Mouse (Mus musculus) gastrocnemius, adult 18-20 months (tissue): ENCODE data around the gene Erap1. TPM values are rescaled to one million over a fixed set of nuclear protein-coding genes. Genes with fewer than 3 reads are reported as not detected.
"Not testable (repeated sequence)": the region's sequence is repeated elsewhere in the genome, so short reads cannot be mapped to it uniquely, and the experiment has no call there.

Experiments
- DNase-seq: peaks from one replicate; pipeline ENCODE4 v3.0.0; 2021; ENCODE audit warnings: low spot score
- long read RNA-seq, 2 experiments: library from polyadenylated mRNA; stranded (forward); transcript quantifications; one replicate each; pipeline ENCODE4 v2.0.0; 2021
- total RNA-seq, 2 experiments: library from RNA; stranded (reverse); gene quantifications; 2 replicates each; pipeline ENCODE4 v1.2.3; 2021

Erap1 gene
- total RNA-seq: 10 to 100 TPM; 20.5 to 30.9 TPM
- long read RNA-seq, experiment 1, full-length matches to known transcripts: 19 of 26 reads
- long read RNA-seq, experiment 1, partial matches to known transcripts: 6 of 26 reads
- long read RNA-seq, experiment 1, other reads (novel, unspliced or antisense): 1 of 26 reads
- long read RNA-seq, experiment 2, full-length matches to known transcripts: 6 of 11 reads
- long read RNA-seq, experiment 2, partial matches to known transcripts: 4 of 11 reads
- long read RNA-seq, experiment 2, other reads (novel, unspliced or antisense): 1 of 11 reads

GRCm38 (mm10) chr13:74638793-74639711, at the start of gene Erap1:
Gene Erap1, plus strand, starts transcription at chr13:74639568.
- DNase-seq: peak; percentile 34

DNA sequence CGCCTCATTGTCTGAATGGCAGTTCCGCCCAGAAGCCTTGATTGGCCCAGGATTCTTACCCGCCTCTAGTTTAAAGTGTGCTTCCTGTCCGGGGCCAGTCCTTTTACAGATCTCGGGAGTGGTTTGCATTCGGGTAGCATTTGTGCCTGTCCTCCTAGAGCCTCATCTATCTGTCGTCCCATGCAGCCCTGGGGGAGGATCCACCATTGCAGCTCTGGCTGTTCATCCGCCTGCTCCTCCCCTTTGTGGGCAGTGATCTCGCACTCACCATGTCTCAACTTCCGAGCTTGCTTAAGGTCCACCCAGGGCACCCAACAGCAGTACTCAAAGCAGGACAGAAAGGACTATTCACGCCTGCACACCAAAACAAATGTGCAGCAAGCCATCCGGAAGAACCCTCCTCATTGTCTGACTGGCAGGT, 48.0 kb upstream of the Erap1 start:
- peak; percentile 1 for DNase-seq

GRCm38 (mm10) chr13:74591828-74592227, 47.5 kb upstream of the Erap1 start:
- not testable (repeated sequence) for DNase-seq

DNA sequence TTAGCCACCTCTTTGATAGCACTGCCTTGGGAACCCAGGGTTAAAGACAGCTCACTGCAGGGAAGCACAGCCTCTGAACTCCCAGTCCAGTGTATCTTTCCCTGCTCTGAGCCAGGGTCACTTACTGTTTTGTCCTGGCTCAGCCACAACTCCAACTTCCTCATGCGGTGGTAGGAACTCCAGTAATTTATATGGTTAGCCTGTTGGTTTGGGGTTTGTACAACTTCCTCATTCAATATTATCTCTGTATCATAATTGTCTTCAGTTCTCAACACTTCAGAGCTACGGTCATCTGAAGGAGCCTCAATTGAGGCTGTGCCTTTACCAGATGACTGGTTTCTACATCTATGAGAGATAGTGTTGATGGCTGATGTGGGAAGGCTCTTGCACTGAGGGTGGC, 42.3 kb upstream of the Erap1 start:
- not testable (repeated sequence) for DNase-seq

- not testable (repeated sequence) for DNase-seq
Measured at GRCm38 (mm10) chr13:74601776-74602175, 37.6 kb upstream of the Erap1 start.

DNA sequence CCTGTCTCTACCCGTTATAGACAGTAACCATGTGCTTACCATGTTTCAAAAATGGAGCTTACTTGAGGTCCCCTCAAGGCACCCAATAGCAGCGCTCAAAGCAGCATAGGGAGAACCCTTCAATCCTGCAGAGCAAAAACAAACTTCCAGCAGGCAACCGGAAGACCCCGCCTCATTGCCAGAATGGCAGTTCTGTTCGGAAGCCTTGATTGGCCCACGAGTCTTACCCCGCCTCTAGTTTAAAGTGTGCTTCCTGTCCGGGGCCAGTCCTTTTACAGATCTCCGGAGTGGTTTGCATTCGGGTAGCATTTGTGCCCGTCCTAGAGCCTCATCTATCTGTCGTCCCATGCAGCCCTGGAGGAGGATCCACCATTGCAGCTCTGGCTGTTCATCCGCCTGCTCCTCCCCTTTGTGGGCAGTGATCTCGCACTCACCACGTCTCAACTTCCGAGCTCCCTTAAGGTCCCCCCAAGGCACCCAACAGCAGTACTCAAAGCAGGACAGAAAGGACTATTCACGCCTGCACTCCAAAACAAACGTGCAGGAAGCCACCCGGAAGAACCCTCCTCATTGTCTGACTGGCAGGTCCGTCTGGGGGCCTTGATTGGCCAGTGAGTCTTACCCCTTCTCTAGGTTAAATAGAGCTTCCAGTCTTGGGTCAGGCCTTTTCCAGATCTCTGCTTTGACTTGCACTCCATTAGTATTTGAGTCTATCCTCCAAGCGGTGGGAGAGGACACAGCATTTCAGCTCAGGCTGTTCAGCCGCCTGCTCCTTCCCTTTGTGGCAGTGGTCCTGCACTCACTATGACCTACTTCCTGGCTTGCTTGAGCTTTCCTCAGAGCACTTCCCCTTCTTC, 22.0 kb upstream of the Erap1 start:
- peak; percentile 79 for DNase-seq

GRCm38 (mm10) chr13:74632327-74632726, 7.0 kb upstream of the Erap1 start:
- no peak for DNase-seq

- DNase-seq: no peak
Measured at GRCm38 (mm10) chr13:74632857-74633256, 6.5 kb upstream of the Erap1 start.

DNA sequence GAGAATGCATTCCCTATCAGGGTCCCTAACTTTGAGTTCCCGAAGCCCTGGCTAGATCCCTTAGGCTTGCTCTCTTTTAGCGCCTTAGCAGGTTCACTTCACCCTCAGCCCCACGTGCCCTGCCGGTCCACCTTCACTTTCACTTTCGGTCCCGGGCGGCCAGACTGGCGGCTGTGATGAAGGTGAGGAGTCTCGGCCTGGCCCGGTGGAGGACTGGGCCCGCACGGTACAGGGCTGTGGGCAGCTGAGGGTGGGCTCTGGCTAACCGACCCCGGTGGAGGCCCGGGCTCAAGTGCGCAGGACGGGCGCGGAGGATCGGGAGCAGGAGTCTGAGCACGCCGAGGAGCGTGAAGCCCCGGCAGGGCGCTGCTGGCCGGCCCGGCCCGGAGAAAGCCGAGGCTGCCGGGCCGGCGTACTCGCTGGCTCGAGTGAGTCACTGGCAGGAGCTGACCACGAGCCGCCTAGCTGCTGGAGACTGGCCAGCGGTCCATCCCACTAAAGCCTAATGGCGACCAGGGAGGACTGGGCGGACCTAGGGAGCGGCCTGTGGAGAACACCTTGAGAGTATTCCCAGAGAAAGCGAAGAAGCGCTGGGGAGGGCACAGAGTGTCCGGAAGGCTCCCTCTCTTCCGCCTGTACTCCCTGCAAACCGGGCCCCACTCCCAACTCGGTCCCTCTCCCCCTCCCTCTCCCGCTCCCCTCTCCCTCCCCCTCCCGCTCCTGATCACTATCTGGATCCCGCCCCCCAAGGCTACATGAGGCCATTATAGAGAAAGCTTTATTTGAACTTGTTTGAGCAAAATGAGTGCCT, 549 bp downstream of the Erap1 start:
- DNase-seq: peak; percentile 87

DNA sequence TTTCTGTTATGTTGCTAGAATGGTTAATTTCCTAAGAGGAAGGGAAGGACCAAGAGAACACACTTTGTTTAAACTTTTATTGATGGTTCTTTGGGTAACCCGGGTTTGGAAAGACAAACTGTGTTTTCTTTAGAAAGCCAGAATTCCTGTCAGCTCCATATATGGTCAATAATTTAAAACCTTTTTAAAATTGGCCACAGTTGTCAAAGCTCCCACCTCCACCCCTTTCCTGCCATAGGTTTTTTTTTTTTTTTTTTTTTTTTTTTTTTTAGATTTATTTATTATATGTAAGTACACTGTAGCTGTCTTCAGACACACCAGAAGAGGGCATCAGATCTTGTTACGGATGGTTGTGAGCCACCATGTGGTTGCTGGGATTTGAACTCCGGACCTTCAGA, 1.2 kb downstream of the Erap1 start:
- DNase-seq: not testable (repeated sequence)

- no peak for DNase-seq
Measured at GRCm38 (mm10) chr13:74695497-74696193, 56.3 kb downstream of the Erap1 start.

- no peak for DNase-seq
Measured at GRCm38 (mm10) chr13:74696225-74696624, 56.9 kb downstream of the Erap1 start.

DNA sequence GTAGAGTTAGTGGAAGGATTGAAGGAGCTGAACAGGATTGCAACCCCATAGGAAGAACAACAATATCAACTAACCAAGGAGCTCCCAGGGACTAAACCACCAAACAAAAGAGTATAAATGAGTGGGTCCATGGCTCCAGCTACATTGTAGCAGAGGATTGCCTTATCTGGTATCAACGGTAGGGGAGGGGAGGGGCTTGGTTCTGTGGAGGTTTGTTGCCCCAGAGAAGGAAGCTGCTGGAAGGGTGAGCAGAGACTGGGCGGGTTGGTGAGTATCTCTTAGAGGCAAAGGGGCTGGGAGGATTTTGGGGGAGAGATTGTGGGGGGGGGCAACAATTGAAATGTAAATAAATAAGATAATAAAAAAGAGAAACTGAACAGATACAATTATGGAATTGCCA, 79.6 kb downstream of the Erap1 start:
- no peak for DNase-seq

DNA sequence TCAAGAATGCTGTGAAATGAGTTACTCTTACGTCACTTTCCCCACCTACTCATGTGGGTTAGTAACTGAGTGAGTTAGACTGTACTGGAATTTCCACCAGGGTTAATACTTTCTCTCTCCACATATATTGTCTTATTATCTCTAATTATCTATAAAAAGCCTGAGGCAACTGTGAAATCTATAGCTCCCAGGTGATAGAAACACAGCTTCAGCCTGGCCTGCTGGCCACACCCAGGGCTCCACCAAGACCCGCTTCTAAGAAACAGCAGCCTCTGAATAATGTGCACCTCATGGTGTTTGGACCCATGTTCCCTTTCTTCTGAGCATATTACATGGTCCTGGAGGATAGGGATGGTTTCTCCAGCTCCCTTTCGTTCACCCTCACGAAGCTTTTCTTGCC, 94.4 kb downstream of the Erap1 start:
- DNase-seq: no peak

GRCm38 (mm10) chr13:74735834-74736233, 96.5 kb downstream of the Erap1 start:
- DNase-seq: no peak

DNA sequence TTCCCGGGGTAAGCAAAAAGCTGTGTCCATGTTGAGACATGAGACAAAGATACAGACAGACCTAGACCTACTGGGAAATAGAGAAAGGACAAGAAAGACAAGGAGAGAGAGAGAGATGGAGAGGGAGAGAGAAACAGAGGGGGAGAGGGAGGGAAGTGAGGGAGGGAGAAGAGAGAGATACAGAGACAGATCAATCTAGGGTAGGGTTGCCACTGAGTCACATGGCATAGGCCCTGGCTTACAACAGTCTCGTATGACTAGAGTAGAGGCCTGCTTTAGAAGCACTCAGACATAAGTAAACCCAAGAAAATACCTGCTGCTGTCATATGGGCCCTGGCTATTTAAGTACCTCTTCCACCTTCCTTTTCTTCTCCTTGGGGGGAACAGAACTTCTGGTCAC, 97.0 kb downstream of the Erap1 start:
- no peak for DNase-seq
